Mouse (Mus musculus) gastrocnemius, postnatal 25 days (tissue): Measurements from ENCODE around the gene Snai3. TPM values are rescaled to one million over a fixed set of nuclear protein-coding genes. Genes with fewer than 3 reads are reported as not detected.

Experiments used
- DNase-seq: peaks from one replicate; pipeline ENCODE4 v3.0.0; 2022
- microRNA-seq, 2 experiments: library from miRNA; unstranded; fragments of <30 nt; microRNA quantifications; one replicate each; pipeline ENCODE4 v1.2.0; 2021; ENCODE audit warnings: borderline replicate concordance in 2 of 2
- total RNA-seq, 2 experiments: library from RNA; stranded (reverse); gene quantifications; 1 replicate in 1 of 2; 2 replicates in 1 of 2; pipeline ENCODE4 v1.2.3; 2021

Snai3 gene
- total RNA-seq, 2 experiments from 2014 or later: 5.4 to 11.7 TPM

DNA sequence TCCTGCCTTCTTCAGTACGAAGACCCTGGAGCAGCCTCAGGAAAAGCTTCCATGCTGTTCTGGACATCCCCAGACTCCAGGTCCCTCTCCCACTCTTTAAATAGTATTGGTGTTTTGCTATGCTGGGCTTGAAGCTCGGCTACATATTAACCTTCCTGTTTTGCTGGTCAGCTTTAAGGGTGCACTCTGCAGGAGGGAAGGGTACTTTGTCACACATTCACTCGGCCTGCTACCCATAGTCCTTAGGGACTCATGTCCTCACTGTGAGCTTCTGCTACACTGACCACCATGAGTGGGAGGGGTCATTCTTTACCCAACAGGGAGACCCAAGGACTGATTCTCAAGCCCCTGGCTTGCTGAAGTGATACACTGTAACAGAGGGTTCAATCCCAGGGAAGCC, 29.9 kb downstream of the Snai3 start:
- no peak for DNase-seq

DNA sequence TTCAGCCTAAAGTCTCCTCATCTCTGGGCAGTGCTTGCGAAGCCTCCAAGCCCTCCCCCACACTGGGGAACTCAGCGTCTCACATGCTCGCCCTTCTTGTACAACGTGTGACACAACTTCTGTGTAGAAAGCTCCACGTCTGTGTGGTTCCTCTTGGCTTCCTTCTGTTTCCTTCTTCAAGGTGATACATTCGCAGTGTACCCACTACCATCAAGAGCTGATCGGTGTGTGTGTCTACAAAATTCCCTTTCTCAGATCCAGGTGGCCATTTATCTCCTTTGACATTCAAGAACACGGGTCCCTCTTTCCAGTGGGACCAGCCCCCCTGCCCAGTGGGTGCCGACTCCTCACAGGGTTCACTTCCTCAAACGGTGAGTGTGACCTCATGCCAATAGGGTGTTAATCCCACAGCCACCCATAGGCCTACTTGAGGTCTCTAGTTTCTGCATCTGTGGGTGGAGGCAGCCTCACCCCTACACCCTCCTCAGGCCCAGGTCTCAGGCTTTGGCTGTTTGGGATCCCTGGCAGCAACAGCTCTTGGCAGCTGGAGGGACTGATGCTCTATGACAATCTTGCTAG, 30.4 kb downstream of the Snai3 start:
- DNase-seq: no peak

DNA sequence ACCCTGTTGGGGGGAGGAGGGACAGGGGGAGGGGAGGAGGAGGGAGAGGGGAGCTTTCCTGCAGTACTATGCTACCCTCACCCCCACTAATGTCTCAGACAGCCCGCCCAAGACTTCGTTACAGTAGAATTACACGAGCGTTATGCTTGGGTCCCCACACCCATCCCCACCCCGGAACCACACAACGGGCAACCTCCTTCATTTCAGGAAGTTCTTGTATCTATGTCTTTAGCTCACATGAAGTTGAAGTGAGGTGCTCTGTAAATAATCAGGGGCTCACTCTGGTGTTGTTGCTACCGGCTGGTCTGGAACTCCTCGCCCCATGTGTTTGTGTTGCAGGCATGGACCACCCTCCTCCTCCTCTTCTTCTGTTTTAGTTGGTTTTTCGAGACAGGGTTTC, 32.4 kb downstream of the Snai3 start:
- no peak for DNase-seq

DNA sequence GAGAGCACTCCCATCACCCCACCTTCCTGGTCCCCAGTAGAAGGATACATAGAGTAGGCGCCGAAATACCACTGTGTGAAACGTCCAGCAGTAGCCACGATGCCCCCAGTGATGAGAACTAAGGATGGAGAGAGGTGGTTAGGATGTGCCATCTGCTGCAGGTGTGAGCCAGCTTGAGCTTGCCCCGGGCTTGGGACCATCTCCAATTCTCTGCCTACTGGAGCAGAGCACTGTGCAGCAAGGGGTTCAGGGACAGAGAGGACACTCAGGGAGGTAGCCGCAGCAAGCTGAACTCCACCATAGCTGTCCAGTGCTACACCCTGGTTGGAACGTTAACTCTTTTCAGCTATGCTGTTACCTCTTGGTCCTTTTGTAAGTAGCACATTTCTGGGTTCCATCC, 32.9 kb downstream of the Snai3 start:
- DNase-seq: no peak

DNA sequence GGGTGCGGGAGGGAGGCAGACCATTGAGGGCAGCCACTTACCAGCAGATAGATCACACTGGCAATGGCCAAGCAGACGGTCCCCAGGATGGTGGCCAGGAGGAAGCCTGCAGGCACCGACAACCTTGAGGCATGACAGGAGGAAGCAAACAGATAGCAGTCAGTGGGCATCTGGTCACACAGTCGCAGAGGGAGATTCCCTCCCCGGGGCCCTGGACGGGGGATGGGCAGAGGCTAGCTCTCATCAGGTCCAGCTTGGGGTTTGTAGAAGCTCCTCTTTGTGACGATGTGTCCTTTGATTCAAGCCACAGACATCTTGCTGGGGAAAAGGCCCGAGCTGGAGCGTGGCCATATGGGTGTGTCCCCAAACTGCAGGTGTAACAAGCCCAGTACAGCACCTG, 34.4 kb downstream of the Snai3 start:
- DNase-seq: no peak

DNA sequence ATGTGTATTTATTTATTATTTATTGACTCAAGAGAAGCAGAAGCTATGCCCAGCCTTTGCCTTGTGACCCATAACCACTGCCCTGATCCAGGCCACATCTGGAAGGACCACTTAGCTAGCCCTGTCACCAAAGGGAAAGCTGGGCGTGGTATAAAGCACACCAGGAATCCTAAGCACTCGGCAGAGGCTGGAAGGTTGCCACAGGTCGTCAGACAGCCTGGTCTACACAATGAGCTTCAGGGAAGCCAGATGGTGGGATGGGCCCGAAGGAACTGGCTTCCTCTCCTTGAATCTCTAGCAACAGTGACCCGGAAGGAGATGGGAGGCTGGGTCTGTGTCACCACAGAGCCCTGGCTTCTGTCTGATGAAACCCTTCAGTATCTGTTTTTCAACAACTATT, 36.9 kb downstream of the Snai3 start:
- DNase-seq: peak; percentile 28

DNA sequence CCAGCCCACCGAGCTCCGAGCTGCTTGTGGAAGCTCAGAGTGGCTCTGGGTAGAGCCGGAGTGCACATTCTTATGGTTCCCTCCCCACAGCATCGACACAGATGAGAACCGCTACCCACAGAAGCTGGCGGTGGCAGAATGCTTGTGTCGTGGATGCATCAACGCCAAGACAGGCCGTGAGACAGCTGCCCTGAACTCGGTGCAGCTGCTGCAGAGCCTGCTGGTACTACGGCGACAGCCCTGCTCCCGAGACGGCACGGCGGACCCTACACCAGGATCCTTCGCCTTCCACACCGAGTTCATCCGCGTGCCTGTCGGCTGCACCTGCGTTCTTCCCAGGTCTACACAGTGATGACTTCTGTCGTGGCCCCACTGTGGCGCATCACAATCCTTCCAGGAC, 37.3 kb downstream of the Snai3 start:
- no peak for DNase-seq

DNA sequence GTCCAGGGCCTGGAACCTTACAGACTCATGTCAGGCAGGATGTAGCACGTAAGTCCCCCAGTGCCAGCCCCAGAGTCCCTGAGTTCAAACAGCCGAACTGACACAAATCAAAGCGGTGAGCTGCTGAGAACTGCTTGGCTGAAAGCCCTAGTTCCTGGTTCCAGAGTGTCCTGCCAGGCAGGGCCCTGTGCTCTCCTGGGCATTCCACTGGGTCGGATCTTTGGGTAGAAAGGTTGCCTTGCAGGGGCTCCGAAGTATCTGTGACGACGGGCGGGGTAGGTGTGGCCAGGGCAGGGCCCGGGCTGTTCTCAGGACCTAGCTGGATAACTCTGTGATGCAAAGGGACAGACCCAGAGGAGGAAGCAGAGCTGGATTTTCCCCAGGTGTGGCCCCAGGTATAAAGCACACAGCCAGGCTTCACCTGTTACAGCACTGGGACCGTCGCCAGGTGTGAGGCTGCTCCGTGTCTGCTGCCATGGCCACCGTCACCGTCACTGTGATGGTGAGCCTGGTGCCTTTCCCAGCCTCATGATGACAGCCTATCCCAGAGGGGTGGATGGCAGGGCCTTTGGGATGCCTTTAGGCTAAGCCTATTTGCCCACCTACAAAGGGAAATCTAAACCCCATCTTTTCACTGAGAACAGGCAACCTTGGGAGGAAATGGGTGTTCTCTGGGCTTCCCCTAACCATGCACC, 39.0 kb downstream of the Snai3 start, which contains the start of gene Il17c:
Gene Il17c (plus strand): TSS at position 645 of the 695 bp plus-strand sequence.
- no peak for DNase-seq

DNA sequence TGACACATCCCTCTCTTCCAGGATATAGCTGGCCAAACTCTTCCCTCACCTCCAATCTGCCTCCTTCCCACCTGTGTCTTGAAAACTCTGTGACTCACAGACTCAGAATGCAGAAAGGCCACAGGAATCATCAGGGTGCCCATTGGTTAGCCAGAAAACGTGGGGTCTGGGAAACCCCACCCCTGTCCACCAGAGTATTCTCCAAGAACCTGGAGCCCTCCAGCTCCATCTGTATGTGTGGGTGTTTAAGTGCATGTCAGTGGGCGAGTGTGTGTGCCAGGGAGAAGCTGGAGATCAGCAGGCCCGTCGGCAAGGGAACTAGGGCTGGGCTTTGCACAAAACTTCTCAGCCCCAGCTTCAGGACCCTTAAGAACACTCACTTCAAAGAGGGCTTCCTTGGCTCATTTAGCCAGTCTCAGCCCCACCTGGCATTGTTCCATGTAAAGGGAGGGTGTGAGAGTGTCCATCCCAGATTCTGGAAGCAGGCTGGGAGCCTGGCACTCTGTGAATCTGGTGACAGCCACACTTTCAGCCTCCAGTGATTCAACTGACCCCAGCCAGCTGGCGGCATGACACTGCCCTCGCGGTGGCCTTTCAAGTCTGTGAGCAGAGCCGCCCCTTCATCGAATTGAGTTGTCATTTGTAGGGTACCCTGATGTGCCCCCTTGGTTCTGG, 40.5 kb downstream of the Snai3 start:
- no peak for DNase-seq

DNA sequence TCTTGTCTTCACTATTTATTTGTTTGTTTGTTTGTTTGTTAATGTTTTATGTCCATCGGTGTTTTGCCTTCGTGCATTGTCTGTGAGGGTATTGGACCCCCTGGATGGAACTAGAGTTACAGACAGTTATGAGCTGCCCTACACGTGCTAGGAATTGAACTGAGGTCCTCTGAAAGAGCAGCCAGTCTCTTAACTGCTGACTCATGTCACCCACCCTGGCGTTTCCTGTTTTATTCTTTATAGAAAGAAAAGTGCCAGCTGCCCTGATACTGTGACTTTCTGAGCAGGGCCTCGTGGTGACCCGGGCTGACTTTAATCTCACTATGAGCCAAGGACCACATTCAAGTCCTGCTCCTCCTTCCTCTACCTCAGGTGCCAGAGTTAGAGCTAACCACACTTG, 45.0 kb downstream of the Snai3 start:
- no peak for DNase-seq

DNA sequence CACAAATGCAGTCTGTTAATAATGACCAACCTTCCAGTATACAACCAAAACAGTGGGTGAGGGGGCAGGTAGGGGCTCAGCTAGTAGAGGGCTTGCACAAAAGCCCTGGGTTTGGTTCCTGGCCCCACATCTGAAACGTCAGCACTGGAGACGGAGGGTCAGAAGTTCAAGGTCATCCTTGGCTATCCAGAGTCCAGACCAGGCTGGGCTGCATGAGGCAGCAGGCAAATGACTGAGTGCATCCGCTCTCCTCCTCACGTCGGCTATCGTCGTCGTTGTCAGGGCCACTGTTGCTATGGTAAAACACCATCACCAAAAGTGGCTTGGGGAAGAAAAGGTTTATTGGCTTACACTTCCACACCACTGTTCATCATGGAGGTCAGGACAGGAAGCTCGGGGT, 46.2 kb downstream of the Snai3 start:
- DNase-seq: no peak

DNA sequence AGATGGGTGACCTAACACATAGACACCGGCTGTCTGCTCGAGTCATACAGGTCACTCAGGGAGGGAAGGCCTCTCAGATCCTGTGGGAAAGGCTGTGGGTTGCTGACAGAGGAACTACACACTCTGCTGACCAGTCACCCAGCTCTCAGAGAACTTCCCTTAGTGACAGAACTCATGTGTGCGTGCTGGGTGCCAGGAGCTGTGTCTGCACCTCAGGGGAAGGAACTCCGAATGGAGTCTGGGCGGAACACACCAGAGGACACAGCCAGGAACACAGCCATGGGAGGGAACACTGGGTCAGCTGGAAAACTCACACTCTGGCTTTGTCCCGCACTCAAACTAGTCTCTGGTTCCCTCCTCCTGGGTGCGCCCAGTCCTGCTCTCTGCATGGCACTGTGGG, 52.9 kb downstream of the Snai3 start:
- peak; percentile 38 for DNase-seq

DNA sequence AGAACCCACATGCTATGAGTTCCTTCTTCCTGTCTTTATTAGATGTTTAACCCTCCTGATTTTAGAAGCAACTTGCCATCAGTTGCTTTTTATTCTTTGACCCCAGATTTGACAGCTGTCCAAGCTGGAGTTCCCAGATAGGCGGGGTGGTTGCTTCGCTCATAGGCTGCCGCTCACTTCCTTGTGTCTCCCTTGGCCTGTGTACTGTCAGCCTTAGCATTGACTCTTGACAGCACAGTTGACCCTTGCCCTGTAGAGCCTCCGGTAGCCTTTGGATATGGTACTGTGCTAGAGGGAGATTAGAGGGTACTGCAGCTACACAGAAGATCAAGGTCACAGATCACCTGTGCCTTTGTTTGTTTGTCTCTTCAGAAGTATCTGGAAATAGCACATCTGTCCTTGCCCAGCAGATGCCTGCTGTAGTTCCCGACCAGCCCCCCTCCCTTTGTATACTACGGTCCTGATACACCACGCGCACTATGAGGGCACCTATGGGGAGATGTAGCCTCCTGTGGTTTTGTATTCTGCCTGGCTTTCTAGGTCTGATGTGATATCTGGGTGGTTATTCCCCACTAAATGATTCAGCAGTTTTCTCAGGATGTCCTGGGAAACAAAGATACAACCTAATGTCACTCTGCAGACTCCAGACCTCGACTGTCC, 55.3 kb downstream of the Snai3 start:
- DNase-seq: no peak

Small RNAs within 50 kb of the gene (microRNA-seq; reads per million reads assigned to microRNA genes)
- 0 reads per million in 2 experiments for gene Gm24366

Other genes starting within 250 kb of the Snai3 start
- 1 to 10 TPM; 8.5 to 8.8 TPM for gene Zfpm1, start 178.6 kb downstream of the Snai3 start, total RNA-seq
- gene Trhr2, start 100.0 kb downstream of the Snai3 start, total RNA-seq: not detected
- 10 to 100 TPM; 18.1 to 21.0 TPM for gene Zc3h18, start 84.1 kb downstream of the Snai3 start, total RNA-seq
- gene Il17c, start 38.7 kb downstream of the Snai3 start, total RNA-seq: not detected
- 1 to 10 TPM; 7.6 to 8.9 TPM for gene Cyba, start 27.8 kb downstream of the Snai3 start, total RNA-seq
- 1 to 10 TPM; 4.2 to 5.2 TPM for gene Mvd, start 17.3 kb downstream of the Snai3 start, total RNA-seq
- 10 to 100 TPM; 24.7 to 30.7 TPM for gene Rnf166, start 15.3 kb upstream of the Snai3 start, total RNA-seq
- gene Ctu2, start 15.4 kb upstream of the Snai3 start, total RNA-seq: 1 to 10 TPM; 6.7 to 7.4 TPM
- 10 to 100 TPM; 12.3 to 14.0 TPM for gene Piezo1, start 90.6 kb upstream of the Snai3 start, total RNA-seq
- gene Cdt1, start 107.3 kb upstream of the Snai3 start, total RNA-seq: 1 to 10 TPM in 1 of 2 experiments, under 1 TPM in 1; 0.82 to 1.1 TPM
- gene Aprt, start 116.2 kb upstream of the Snai3 start, total RNA-seq: 10 to 100 TPM; 35.7 to 36.9 TPM
- 1 to 10 TPM; 1.3 to 1.8 TPM for gene Galns, start 150.7 kb upstream of the Snai3 start, total RNA-seq
- 10 to 100 TPM; 37.9 to 40.3 TPM for gene Trappc2l, start 150.9 kb upstream of the Snai3 start, total RNA-seq
- gene Pabpn1l, start 162.0 kb upstream of the Snai3 start, total RNA-seq: not detected
- gene Cbfa2t3, start 238.4 kb upstream of the Snai3 start, total RNA-seq: 10 to 100 TPM; 19.0 to 27.8 TPM